ENCODE assay signal across 8 mouse cellular contexts in the genomic region with DNA sequence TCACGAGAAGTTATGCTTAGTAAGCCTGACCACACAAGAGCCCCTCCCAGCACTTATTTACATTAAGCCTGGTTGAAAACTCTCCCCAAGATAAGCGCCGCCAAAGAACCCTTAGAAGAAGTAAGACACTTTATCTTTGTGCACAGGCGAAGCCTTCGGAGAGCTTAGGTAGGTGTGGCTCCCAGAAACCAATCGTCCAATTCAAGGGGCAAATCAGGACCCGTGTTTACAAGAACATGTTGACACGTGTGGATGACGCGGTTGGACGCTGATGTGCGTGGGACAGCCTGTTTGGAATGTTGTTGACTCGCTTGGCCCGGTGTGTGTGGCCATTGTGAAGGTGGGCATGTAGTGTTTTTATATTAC. TPM values are rescaled to one million over a fixed set of nuclear protein-coding genes. Genes with fewer than 3 reads are reported as not detected.
DNase-seq lines count a peak whose midpoint lies in the region; ATAC-seq and TF ChIP-seq lines count a peak whose summit lies in the region.

No protein-coding gene starts in this region.

- H3K27ac ChIP-seq in heart, embryonic 11.5 days (ENCODE audit: low read depth, low read length): peak overlapping the region; percentile 78; the same call in 1 of the 2 replicates
- no peak overlapping the region for H3K27ac ChIP-seq in forebrain, embryonic 13.5 days
- peak overlapping the region; percentile 96 for H3K27ac ChIP-seq in liver, embryonic 13.5 days
- H3K27ac ChIP-seq in stomach, postnatal 0 days (replicated peaks): peak overlapping the region; percentile 89

- no peaks in the 10 kb centered on the region for H3K27me3 ChIP-seq in heart, embryonic 11.5 days (ENCODE audit: control insufficient read depth, insufficient read depth, low read length)
- H3K27me3 ChIP-seq in forebrain, embryonic 13.5 days: peaks cover 30% of the 10 kb centered on the region
- no peaks in the 10 kb centered on the region for H3K27me3 ChIP-seq in liver, embryonic 13.5 days
- H3K27me3 ChIP-seq in stomach, postnatal 0 days (ENCODE audit: control insufficient read depth, insufficient read depth, low read length): no peaks in the 10 kb centered on the region

- H3K9ac ChIP-seq in heart, embryonic 11.5 days (ENCODE audit: low read depth, low read length): no peak overlapping the region; the same call in 1 of the 2 replicates
- H3K9ac ChIP-seq in forebrain, embryonic 13.5 days: peak overlapping the region; percentile 32; the same call in 1 of the 2 replicates
- peak overlapping the region; percentile 85 for H3K9ac ChIP-seq in liver, embryonic 13.5 days
- H3K9ac ChIP-seq in stomach, postnatal 0 days (ENCODE audit: low read length): peak overlapping the region; percentile 84

- H3K36me3 ChIP-seq in heart, embryonic 11.5 days (ENCODE audit: control insufficient read depth, insufficient read depth, low read length): no peaks in the 10 kb centered on the region
- H3K36me3 ChIP-seq in forebrain, embryonic 13.5 days (ENCODE audit: poor library complexity, severe bottlenecking): no peaks in the 10 kb centered on the region
- no peaks in the 10 kb centered on the region for H3K36me3 ChIP-seq in liver, embryonic 13.5 days
- no peaks in the 10 kb centered on the region for H3K36me3 ChIP-seq in stomach, postnatal 0 days (ENCODE audit: control insufficient read depth, insufficient read depth, low read length)

- H3K9me3 ChIP-seq in heart, embryonic 11.5 days (replicated peaks; ENCODE audit: control insufficient read depth, low read length): no peaks in the 10 kb centered on the region
- no peaks in the 10 kb centered on the region for H3K9me3 ChIP-seq in forebrain, embryonic 13.5 days (replicated peaks)
- H3K9me3 ChIP-seq in liver, embryonic 13.5 days (replicated peaks): no peaks in the 10 kb centered on the region
- H3K9me3 ChIP-seq in stomach, postnatal 0 days (ENCODE audit: control insufficient read depth, low read length): no peaks in the 10 kb centered on the region

- DNase-seq in heart, postnatal 14 days: no peak
- DNase-seq in ES-CJ7 (ENCODE audit: low read depth, low spot score): peak; percentile 87
- peak; percentile 91 for DNase-seq in liver, embryonic 13.5 days
- DNase-seq in stomach, postnatal 0 days (ENCODE audit: low spot score): no peak
- DNase-seq in kidney, adult 11 months: no peak
- DNase-seq in left cerebral cortex, postnatal 10 days (ENCODE audit: extremely low spot score in 1 of 2, low spot score in 2 of 2): no peak

- TF ChIP-seq EP300 in stomach, postnatal 0 days (optimal IDR thresholded peaks at IDR 0.05): no peak

- peak; percentile 84 for ATAC-seq in heart, embryonic 11.5 days (replicated peaks; ENCODE audit: insufficient number of reproducible peaks, low FRiP score, low TSS enrichment)
- peak; percentile 79 for ATAC-seq in forebrain, embryonic 13.5 days
- peak; percentile 92 for ATAC-seq in liver, embryonic 13.5 days (ENCODE audit: low read depth)
- ATAC-seq in stomach, postnatal 0 days (ENCODE audit: low FRiP score, low TSS enrichment): peak; percentile 88

- no peak for TF ChIP-seq CTCF in stomach, postnatal 0 days (IDR thresholded peaks at IDR 0.05; ENCODE audit: low read depth)

- 0% methylated on average over 14 of the region's 14 CpGs for WGBS in heart, embryonic 11.5 days (ENCODE audit: insufficient replicate concordance)
- 1% methylated on average over 14 of the region's 14 CpGs for WGBS in forebrain, embryonic 13.5 days
- under 1% methylated on average over 14 of the region's 14 CpGs for WGBS in liver, embryonic 13.5 days (ENCODE audit: insufficient replicate concordance)
- WGBS in stomach, postnatal 0 days: under 1% methylated on average over 14 of the region's 14 CpGs

- intact Hi-C loops in heart, postnatal 14 days (cut with DNase I): loop anchor here (5.0 kb wide), 1 partner anchor 44 kb away; the partner anchor contains the start of gene Ckap4
- intact Hi-C loops in left cerebral cortex, postnatal 10 days (cut with DNase I): loop anchor here (5.0 kb wide), 2 partner anchors 44 to 46 kb away; partner anchors contain the start of genes Ckap4 and Polr3b

- peak overlapping the region; percentile 93 for H3K4me3 ChIP-seq in heart, embryonic 11.5 days (ENCODE audit: low read depth, low read length)
- peak overlapping the region; percentile 73 for H3K4me3 ChIP-seq in forebrain, embryonic 13.5 days
- H3K4me3 ChIP-seq in liver, embryonic 13.5 days (replicated peaks): peak overlapping the region; percentile 89
- peak overlapping the region; percentile 94 for H3K4me3 ChIP-seq in stomach, postnatal 0 days (ENCODE audit: low read depth, low read length)

- H3K4me2 ChIP-seq in heart, embryonic 11.5 days: peak overlapping the region; percentile 94
- peak overlapping the region; percentile 88 for H3K4me2 ChIP-seq in forebrain, embryonic 13.5 days
- H3K4me2 ChIP-seq in liver, embryonic 13.5 days: peak overlapping the region; percentile 95
- peak overlapping the region; percentile 85 for H3K4me2 ChIP-seq in stomach, postnatal 0 days (replicated peaks; ENCODE audit: low read depth)

- H3K4me1 ChIP-seq in heart, embryonic 11.5 days (ENCODE audit: control insufficient read depth, insufficient read depth, low read length): peaks cover 4% of the 10 kb centered on the region
- H3K4me1 ChIP-seq in forebrain, embryonic 13.5 days: peaks cover 12% of the 10 kb centered on the region
- H3K4me1 ChIP-seq in liver, embryonic 13.5 days (replicated peaks): peaks cover 64% of the 10 kb centered on the region
- H3K4me1 ChIP-seq in stomach, postnatal 0 days (replicated peaks; ENCODE audit: control insufficient read depth, insufficient read depth): peaks cover 4% of the 10 kb centered on the region; the same call in 1 of the 2 replicates

RNA-seq across cellular contexts. Expression of gene Tcp11l2, which starts 0.4 kb away (rescaled TPM):
- 15.2 and 16.6 TPM in 2 replicates for polyA plus RNA-seq in heart, embryonic 11.5 days (2014; fragmentation: Nextera tagmentation; extraction: Ambion mirVana)
- 100 to 1,000 TPM in 1 of 2 experiments, 10 to 100 TPM in 1; 96.1 to 120 TPM for total RNA-seq in heart, postnatal 14 days (2021)
- polyA plus RNA-seq in forebrain, embryonic 13.5 days (2015; fragmentation: Nextera tagmentation; extraction: Ambion mirVana): 14.0 and 16.7 TPM in 2 replicates
- polyA plus RNA-seq in liver, embryonic 13.5 days (2015; fragmentation: Nextera tagmentation; extraction: Ambion mirVana): 39.0 and 46.5 TPM in 2 replicates
- polyA plus RNA-seq in stomach, postnatal 0 days (2015; fragmentation: Nextera tagmentation; extraction: Ambion mirVana): 16.3 and 19.5 TPM in 2 replicates
- 10 to 100 TPM; 17.7 to 17.9 TPM for total RNA-seq in left cerebral cortex, postnatal 10 days (2021)

RNA-seq across cellular contexts. Expression of gene Ckap4, which starts 42.1 kb away (rescaled TPM):
- 103 and 113 TPM in 2 replicates for polyA plus RNA-seq in heart, embryonic 11.5 days (2014; fragmentation: Nextera tagmentation; extraction: Ambion mirVana)
- 10 to 100 TPM; 34.1 to 44.0 TPM for total RNA-seq in heart, postnatal 14 days (2021)
- polyA plus RNA-seq in forebrain, embryonic 13.5 days (2015; fragmentation: Nextera tagmentation; extraction: Ambion mirVana): 36.4 and 39.0 TPM in 2 replicates
- 9.8 and 11.3 TPM in 2 replicates for polyA plus RNA-seq in liver, embryonic 13.5 days (2015; fragmentation: Nextera tagmentation; extraction: Ambion mirVana)
- polyA plus RNA-seq in stomach, postnatal 0 days (2015; fragmentation: Nextera tagmentation; extraction: Ambion mirVana): 55.7 and 59.2 TPM in 2 replicates
- total RNA-seq in left cerebral cortex, postnatal 10 days (2021): 10 to 100 TPM; 40.1 to 42.1 TPM

RNA-seq across cellular contexts. Expression of gene Polr3b, which starts 46.1 kb away (rescaled TPM):
- 12.5 and 14.4 TPM in 2 replicates for polyA plus RNA-seq in heart, embryonic 11.5 days (2014; fragmentation: Nextera tagmentation; extraction: Ambion mirVana)
- 10 to 100 TPM; 11.7 to 12.1 TPM for total RNA-seq in heart, postnatal 14 days (2021)
- 13.3 and 13.5 TPM in 2 replicates for polyA plus RNA-seq in forebrain, embryonic 13.5 days (2015; fragmentation: Nextera tagmentation; extraction: Ambion mirVana)
- 5.7 and 8.4 TPM in 2 replicates for polyA plus RNA-seq in liver, embryonic 13.5 days (2015; fragmentation: Nextera tagmentation; extraction: Ambion mirVana)
- 4.5 and 4.9 TPM in 2 replicates for polyA plus RNA-seq in stomach, postnatal 0 days (2015; fragmentation: Nextera tagmentation; extraction: Ambion mirVana)
- 10 to 100 TPM; 16.1 to 16.5 TPM for total RNA-seq in left cerebral cortex, postnatal 10 days (2021)

Comparison
In these comparisons a context has a peak if more than half of its experiments do, and no peak if none do; other contexts are left out.
1. DNase-seq: peak in ES-CJ7 (single experiment) and liver, embryonic 13.5 days (single experiment); none in heart, postnatal 14 days (0 of 2), stomach, postnatal 0 days (single experiment), kidney, adult 11 months (single experiment) and left cerebral cortex, postnatal 10 days (0 of 2).
2. Peak in every context shown above with its lines, with median percentiles within 50 percentile points of each other: ATAC-seq, H3K4me2 ChIP-seq and H3K4me3 ChIP-seq.